Mouse (Mus musculus) C2C12 (cell line): ENCODE measurements around the gene Otulin. TPM values are rescaled to one million over a fixed set of nuclear protein-coding genes. Genes with fewer than 3 reads are reported as not detected.
A peak's percentile ranks its signal among the peaks of the same experiment; 100 is the strongest.

Experiments used
- H3K27me3 ChIP-seq: one replicate; pipeline ENCODE4 v1.6.1; 2011; ENCODE audit not compliant: control insufficient read depth, insufficient read depth, insufficient read length
- H3K36me3 ChIP-seq: one replicate; pipeline ENCODE4 v1.6.1; 2011; ENCODE audit not compliant: control insufficient read depth, insufficient read depth
- H3K4me3 ChIP-seq: one replicate; pipeline ENCODE4 v1.5.1; 2011; ENCODE audit warnings: mild to moderate bottlenecking, control low read depth; ENCODE audit not compliant: poor library complexity, insufficient read depth, severe bottlenecking
- H3K79me2 ChIP-seq: one replicate; pipeline ENCODE4 v1.6.1; 2011; ENCODE audit not compliant: control insufficient read depth, insufficient read depth
- H3K79me3 ChIP-seq: one replicate; pipeline ENCODE4 v1.6.1; 2011; ENCODE audit warnings: low read depth, control low read depth
- H3ac ChIP-seq: one replicate; pipeline ENCODE3; 2011; ENCODE audit warnings: low read depth; ENCODE audit not compliant: control insufficient read depth, insufficient read length
- CEBPB ChIP-seq: IDR thresholded peaks from one replicate; pipeline ENCODE4 v1.6.1; 2011; ENCODE audit warnings: low read depth, mild to moderate bottlenecking, control low read depth, moderate library complexity
- CTCF ChIP-seq: IDR thresholded peaks from one replicate; pipeline ENCODE4 v1.5.1; 2011; ENCODE audit not compliant: control insufficient read depth, insufficient read depth, insufficient read length
- FOSL1 ChIP-seq: IDR thresholded peaks from one replicate; pipeline ENCODE4 v1.8.0; 2011; ENCODE audit warnings: mild to moderate bottlenecking, low read length; ENCODE audit not compliant: poor library complexity, insufficient read depth, severe bottlenecking
- MAX ChIP-seq: IDR thresholded peaks from one replicate; pipeline ENCODE4 v1.6.1; 2011; ENCODE audit warnings: mild to moderate bottlenecking, control low read depth
- MYOD1 ChIP-seq: IDR thresholded peaks from one replicate; pipeline ENCODE4 v1.6.1; 2011; ENCODE audit warnings: low read depth; ENCODE audit not compliant: control insufficient read depth, insufficient read length
- MYOG ChIP-seq: IDR thresholded peaks from one replicate; pipeline ENCODE4 v1.6.1; 2011; ENCODE audit not compliant: control insufficient read depth, insufficient read length; ENCODE audit errors: extremely low read depth
- USF1 ChIP-seq: IDR thresholded peaks from one replicate; pipeline ENCODE4 v1.6.1; 2011; ENCODE audit warnings: low read depth, mild to moderate bottlenecking, control low read depth, moderate library complexity
- microRNA-seq: library from miRNA; unstranded; fragments of <30 nt; microRNA quantifications from one replicate; pipeline ENCODE4, GENCODE M21; 2019; ENCODE audit warnings: borderline microRNAs expressed
- polyA plus RNA-seq: library from polyadenylated mRNA; unstranded; fragments of >200 nt; fragmentation: generic; extraction: Trizol; gene quantifications from one replicate; pipeline ENCODE4 v1.2.1, GENCODE M21; 2012; ENCODE audit warnings: missing spikeins

Gene Otulin
- polyA plus RNA-seq, 1 experiment = 48.8 TPM

DNA sequence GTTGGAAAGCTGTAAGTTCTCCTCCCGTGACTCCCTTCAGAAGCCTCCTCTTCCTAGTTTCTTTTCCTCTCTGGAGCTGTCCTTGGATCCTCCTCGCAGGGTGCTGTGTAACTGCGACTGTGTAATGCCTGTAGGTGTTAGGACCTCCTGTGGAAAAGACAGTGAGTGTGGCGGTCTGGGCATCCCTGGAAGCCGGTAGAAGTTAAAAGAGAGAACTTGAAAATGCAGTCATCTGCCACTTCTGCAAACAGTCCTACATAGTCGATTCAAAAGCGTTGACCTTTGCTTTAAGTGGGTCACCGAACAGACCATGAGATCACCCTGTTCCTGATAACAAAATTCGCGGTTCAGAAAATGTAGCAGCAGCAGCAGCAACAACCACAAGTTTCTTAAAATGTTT lies 137.0 kb downstream of the Otulin start:
- TF ChIP-seq MAX (no peak), MYOD1 (no peak), MYOG (no peak), USF1 (no peak), FOSL1 (no peak), CEBPB (no peak), CTCF (no peak)
- Histone ChIP-seq H3K36me3 (peaks cover 94% of the 10 kb centered on the region), H3K79me2 (peaks cover 100% of the 10 kb centered on the region), H3K4me3 (no peak overlapping the region), H3K27me3 (no peaks in the 10 kb centered on the region), H3K79me3 (peaks cover 100% of the 10 kb centered on the region), H3ac (no peak overlapping the region)

DNA sequence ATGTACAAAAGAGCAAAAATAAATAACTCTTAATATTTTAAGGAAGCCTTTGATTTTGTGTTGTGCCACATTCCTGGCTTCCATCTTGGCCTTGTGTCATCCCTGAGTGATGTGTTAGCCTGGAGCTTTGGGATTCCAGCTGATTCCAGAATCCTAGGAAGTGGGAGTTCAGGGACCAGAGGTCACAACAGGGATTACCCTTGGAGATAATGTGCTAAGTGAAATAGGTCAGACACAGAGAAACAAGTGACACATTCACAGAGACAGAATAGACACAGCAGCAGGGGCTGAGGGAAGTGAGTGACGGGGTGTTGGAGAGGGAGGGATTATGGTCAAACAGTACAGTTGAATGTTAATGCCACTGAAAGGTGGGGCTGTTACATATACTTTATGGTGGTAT lies 137.8 kb downstream of the Otulin start:
- Histone ChIP-seq H3K27me3 (no peaks in the 10 kb centered on the region), H3ac (no peak overlapping the region), H3K36me3 (peaks cover 94% of the 10 kb centered on the region), H3K79me3 (peaks cover 100% of the 10 kb centered on the region), H3K79me2 (peaks cover 100% of the 10 kb centered on the region), H3K4me3 (no peak overlapping the region)
- no peak for TF ChIP-seq CEBPB
- TF ChIP-seq MAX = no peak
- no peak for TF ChIP-seq CTCF
- no peak for TF ChIP-seq FOSL1
- TF ChIP-seq MYOD1 = no peak
- TF ChIP-seq MYOG = no peak
- TF ChIP-seq USF1 = no peak

Small RNAs within 50 kb of the gene (microRNA-seq; reads per million reads assigned to microRNA genes)
- gene Mir7117 = 2.8 reads per million, percentile 44 among the genes with 10 or more reads in this experiment

Other genes with a start within 250 kb of the Otulin start
- 292 TPM for gene Ank, start 164.0 kb downstream of the Otulin start, polyA plus RNA-seq
- 0.09 TPM for gene Otulinl, start 50.9 kb upstream of the Otulin start, polyA plus RNA-seq